Mouse (Mus musculus) neural tube, embryonic 13.5 days (tissue): ENCODE results near the gene Pikfyve. TPM values are rescaled to one million over a fixed set of nuclear protein-coding genes. Genes with fewer than 3 reads are reported as not detected.

Experiments used
- ATAC-seq: fragments of 200-750 bp; cut with Nextera tagmentation; 2 replicates; pipeline ENCODE4 v1.8.0; 2017; ENCODE audit warnings: low read depth, mild to moderate bottlenecking, moderate TSS enrichment, moderate library complexity
- H3K27ac ChIP-seq: fragments of 300-500 bp; sonication (generic); replicated peaks from 2 replicates; pipeline ENCODE4 v1.5.1; 2015; ENCODE audit warnings: moderate library complexity, mild to moderate bottlenecking, inconsistent platforms
- H3K27me3 ChIP-seq: fragments of 300-500 bp; sonication (generic); 2 replicates; pipeline ENCODE4 v1.6.1; 2015; ENCODE audit warnings: mild to moderate bottlenecking, inconsistent platforms
- H3K36me3 ChIP-seq: fragments of 300-500 bp; sonication (generic); 2 replicates; pipeline ENCODE4 v1.6.1; 2015; ENCODE audit warnings: mild to moderate bottlenecking, inconsistent platforms
- H3K4me1 ChIP-seq: fragments of 300-500 bp; sonication (generic); replicated peaks from 2 replicates; pipeline ENCODE4 v1.6.1; 2015; ENCODE audit warnings: inconsistent platforms
- H3K4me2 ChIP-seq: fragments of 300-500 bp; sonication (generic); 2 replicates; pipeline ENCODE4 v1.6.1; 2015; ENCODE audit warnings: inconsistent platforms, mild to moderate bottlenecking, moderate library complexity
- H3K4me3 ChIP-seq: fragments of 300-500 bp; sonication (generic); 2 replicates; pipeline ENCODE4 v1.5.1; 2015; ENCODE audit warnings: mild to moderate bottlenecking, inconsistent platforms
- H3K9ac ChIP-seq: fragments of 300-500 bp; sonication (generic); 2 replicates; pipeline ENCODE4 v1.6.1; 2015; ENCODE audit warnings: moderate library complexity, mild to moderate bottlenecking, inconsistent platforms
- H3K9me3 ChIP-seq: fragments of 300-500 bp; sonication (generic); 2 replicates; pipeline ENCODE4 v1.6.1; 2016; ENCODE audit warnings: inconsistent platforms
- WGBS: fragments of 180-500 bp; shearing (Covaris S2); methylation state at CpG from one replicate; pipeline ENCODE4 v1.1.7; 2015; 5-methylcytosine and 5-hydroxymethylcytosine counted together
- polyA plus RNA-seq: library from polyadenylated mRNA; unstranded; fragments of >200 nt; fragmentation: Nextera tagmentation; extraction: Ambion mirVana; gene quantifications from 2 replicates; pipeline ENCODE4 v1.2.1, GENCODE M21; 2015

Pikfyve gene
- 10.6 and 11.4 TPM in 2 replicates for polyA plus RNA-seq

DNA sequence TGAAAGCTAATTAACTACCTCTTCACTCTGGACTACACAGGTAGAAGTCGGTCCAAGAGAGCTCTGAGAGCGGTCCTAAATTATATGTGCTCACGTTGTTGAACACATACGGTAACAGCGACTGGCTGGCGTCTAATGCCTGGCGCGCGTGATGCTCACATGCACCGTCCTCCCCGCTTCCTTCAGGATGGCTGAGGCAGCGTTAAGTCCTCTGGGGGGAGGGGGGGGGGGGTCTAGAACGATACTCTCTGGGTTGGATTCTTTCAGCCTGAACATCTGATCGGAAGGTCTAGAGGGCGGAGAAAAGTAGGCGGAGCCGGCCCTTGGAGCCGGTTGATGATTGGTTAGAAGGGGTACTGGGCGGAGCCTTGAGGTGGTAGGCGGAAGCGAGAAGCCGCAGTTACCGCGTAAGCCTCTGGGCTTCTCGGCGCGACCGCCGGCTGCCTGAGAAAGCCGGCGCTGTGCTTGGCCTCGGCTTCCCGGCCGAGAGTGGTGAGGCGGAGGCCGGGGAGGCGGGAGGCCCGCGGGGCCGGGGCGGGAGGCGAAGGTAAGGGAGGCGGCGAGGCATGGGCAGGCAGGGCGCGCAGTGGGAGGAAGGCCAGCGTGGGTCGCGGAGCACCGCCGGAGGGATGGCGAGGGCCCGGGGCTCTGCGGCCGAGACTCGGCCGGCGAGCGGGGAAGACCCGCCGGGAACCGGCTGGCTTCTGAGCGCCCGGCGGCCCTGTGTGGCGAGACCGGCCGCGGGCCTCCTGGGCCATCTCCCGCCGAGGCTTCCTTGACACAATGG lies at the start of gene Pikfyve, which contains the start of gene Idh1:
TSS of gene Pikfyve (plus strand) at position 397 of the 787 bp plus-strand sequence.
TSS of gene Idh1 (minus strand) at position 214 of the 787 bp plus-strand sequence.
- no peaks in the 10 kb centered on the region for H3K36me3 ChIP-seq
- peak within 1 kb of the TSS; percentile 91 for H3K27ac ChIP-seq
- H3K9me3 ChIP-seq = no peaks in the 10 kb centered on the region
- peaks cover 25% of the 10 kb centered on the region for H3K4me1 ChIP-seq
- H3K4me2 ChIP-seq = peak within 1 kb of the TSS; percentile 91
- peak; percentile 99 for ATAC-seq
- no peaks in the 10 kb centered on the region for H3K27me3 ChIP-seq
- under 1% methylated on average over 69 of the region's 71 CpGs for WGBS
- peak within 1 kb of the TSS; percentile 94 for H3K4me3 ChIP-seq
- peak within 1 kb of the TSS; percentile 89 for H3K9ac ChIP-seq

DNA sequence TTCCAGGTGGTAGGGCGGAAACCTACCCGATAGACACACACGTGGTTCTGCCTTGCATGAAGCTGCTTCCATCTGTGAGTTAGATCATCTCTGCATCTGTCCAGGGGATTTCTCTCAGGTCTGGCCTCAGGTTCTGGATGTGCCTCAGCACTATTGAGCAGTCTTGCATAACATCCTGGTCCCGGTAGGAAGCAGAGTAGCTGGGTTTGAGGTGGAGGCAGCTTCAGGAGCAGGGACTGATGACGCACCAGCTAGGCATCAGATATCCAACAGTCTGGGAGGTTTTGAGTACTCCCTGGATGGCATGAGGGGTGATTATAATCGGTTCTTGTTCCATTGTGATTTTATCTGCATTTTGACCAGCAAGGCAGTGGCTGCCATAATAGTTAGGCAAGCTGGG lies 48.9 kb upstream of the Pikfyve start:
- WGBS = 87% methylated on average over 6 of the region's 6 CpGs
- Histone ChIP-seq H3K27ac (no peak overlapping the region), H3K36me3 (no peaks in the 10 kb centered on the region), H3K4me2 (no peak overlapping the region), H3K4me3 (no peak overlapping the region), H3K4me1 (no peaks in the 10 kb centered on the region), H3K9ac (no peak overlapping the region), H3K9me3 (no peaks in the 10 kb centered on the region; the same call in 1 of the 2 replicates), H3K27me3 (no peaks in the 10 kb centered on the region)
- no peak for ATAC-seq

DNA sequence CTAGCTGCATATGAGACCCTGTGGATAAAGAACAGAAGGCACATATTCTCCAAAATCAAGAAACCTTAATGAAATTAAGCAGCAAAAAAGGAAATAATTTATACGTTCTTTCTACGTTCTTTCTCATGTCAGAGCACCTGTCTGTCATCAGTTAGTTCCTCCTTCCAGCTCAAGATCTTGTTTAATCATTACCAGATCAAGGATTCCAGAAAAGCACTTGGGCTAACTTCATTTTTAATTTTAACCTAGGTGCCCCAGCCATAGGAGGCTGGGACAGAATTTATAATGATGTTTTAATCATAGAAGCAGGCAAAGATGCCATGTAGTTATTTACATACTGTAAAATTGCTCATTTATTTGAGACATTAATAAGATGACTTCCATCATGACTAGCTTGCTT lies 41.7 kb upstream of the Pikfyve start:
- Histone ChIP-seq H3K4me1 (no peaks in the 10 kb centered on the region), H3K27ac (no peak overlapping the region), H3K4me3 (no peak overlapping the region), H3K9ac (no peak overlapping the region), H3K4me2 (no peak overlapping the region), H3K9me3 (no peaks in the 10 kb centered on the region; the same call in 1 of the 2 replicates), H3K27me3 (no peaks in the 10 kb centered on the region), H3K36me3 (no peaks in the 10 kb centered on the region)
- WGBS = 92% methylated on average over 2 of the region's 2 CpGs
- no peak for ATAC-seq

DNA sequence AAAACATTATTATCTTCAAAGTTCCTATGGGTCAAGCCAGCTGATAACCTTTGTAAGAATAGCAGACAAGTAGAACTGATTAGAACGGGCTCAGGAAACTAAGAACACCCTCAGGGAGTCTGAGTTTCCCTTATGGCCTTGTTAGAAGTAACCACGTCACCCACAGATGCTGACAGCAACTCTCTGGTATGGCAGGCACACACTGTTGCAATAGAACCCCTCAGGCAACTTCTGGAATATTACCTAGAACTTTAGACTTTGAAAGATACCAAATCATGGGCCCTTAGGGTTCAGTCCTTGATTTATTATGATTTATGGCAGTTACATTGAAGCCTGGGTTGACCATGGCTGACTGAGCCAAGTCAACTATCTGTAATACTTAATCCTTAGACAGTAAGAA lies 39.9 kb upstream of the Pikfyve start:
- no peaks in the 10 kb centered on the region; the same call in 1 of the 2 replicates for H3K9me3 ChIP-seq
- no peaks in the 10 kb centered on the region for H3K36me3 ChIP-seq
- no peaks in the 10 kb centered on the region for H3K4me1 ChIP-seq
- 68% methylated on average over 2 of the region's 2 CpGs for WGBS
- no peaks in the 10 kb centered on the region for H3K27me3 ChIP-seq
- no peak overlapping the region for H3K27ac ChIP-seq
- H3K4me2 ChIP-seq = no peak overlapping the region
- no peak overlapping the region for H3K9ac ChIP-seq
- ATAC-seq = no peak
- H3K4me3 ChIP-seq = no peak overlapping the region

DNA sequence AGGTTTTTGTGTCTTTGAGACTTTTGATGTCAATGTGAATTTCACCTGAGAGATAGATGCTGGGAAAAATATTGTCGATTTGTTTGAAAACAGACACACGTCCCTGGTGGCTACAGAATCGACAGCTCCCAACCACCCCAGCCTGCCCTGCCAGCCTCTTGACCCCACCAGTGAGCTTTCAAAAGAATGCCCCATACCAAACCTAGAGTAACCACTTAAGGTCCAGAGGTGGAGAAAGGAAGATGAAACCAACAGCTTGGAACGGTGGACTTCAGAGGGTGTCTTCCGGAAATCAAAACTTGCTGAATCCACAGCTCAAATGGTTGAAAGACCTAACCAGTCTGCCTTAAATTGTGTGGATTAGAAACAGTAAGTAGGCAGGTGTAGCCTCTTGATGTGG lies 39.2 kb upstream of the Pikfyve start:
- H3K9ac ChIP-seq = no peak overlapping the region
- no peaks in the 10 kb centered on the region for H3K27me3 ChIP-seq
- no peaks in the 10 kb centered on the region for H3K4me1 ChIP-seq
- no peaks in the 10 kb centered on the region for H3K36me3 ChIP-seq
- no peak overlapping the region for H3K4me2 ChIP-seq
- no peak for ATAC-seq
- H3K4me3 ChIP-seq = no peak overlapping the region
- H3K27ac ChIP-seq = no peak overlapping the region
- WGBS = 95% methylated on average over 5 of the region's 5 CpGs
- H3K9me3 ChIP-seq = no peaks in the 10 kb centered on the region

DNA sequence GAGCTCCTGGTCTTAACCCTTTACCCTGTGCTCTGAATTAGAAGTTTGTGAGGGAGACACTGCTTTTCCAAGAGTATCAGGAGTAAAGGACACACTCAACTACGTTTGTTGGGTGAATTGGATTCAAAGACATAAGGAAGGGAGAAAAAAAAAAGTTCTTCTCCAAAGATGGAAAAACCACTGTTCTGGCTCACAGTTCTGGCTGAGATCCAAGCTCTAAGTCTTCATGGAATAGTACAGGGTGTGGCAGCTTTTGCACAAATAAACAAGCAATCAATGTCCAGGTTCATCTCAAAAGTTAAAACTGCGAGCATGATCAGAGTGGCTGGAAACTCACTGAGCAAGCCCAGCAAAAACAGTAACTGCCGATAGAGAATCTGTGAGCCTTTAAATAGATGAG lies 38.5 kb upstream of the Pikfyve start:
- Histone ChIP-seq H3K9me3 (no peaks in the 10 kb centered on the region), H3K27ac (no peak overlapping the region), H3K4me2 (no peak overlapping the region), H3K36me3 (no peaks in the 10 kb centered on the region), H3K4me3 (no peak overlapping the region), H3K27me3 (no peaks in the 10 kb centered on the region), H3K9ac (no peak overlapping the region), H3K4me1 (no peaks in the 10 kb centered on the region)
- no peak for ATAC-seq
- WGBS = 78% methylated on average over 3 of the region's 3 CpGs

DNA sequence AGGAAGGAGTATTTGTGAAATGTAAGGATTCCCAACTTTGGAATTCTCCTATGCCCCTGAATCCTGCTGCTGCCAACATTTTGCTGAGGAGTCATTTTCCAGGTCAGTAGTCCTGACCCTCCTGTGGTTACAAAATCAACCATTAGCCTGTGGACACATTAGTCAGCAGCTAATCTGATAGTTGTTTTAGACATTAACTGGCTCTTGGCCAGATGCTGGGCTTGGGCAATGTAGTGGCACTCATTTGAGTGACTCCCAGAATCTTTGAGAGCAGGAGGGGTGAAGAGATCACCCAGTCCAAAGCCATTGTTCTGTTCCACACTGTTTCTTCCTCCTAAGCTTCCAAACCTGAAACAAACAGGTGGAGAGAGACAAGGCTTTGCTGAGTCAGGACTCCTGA lies 31.7 kb upstream of the Pikfyve start:
- no peaks in the 10 kb centered on the region for H3K4me1 ChIP-seq
- H3K9ac ChIP-seq = no peak overlapping the region
- no peak overlapping the region for H3K4me3 ChIP-seq
- no peaks in the 10 kb centered on the region for H3K9me3 ChIP-seq
- H3K4me2 ChIP-seq = no peak overlapping the region
- no peak for ATAC-seq
- H3K36me3 ChIP-seq = peaks cover 28% of the 10 kb centered on the region
- no peaks in the 10 kb centered on the region for H3K27me3 ChIP-seq
- H3K27ac ChIP-seq = no peak overlapping the region

DNA sequence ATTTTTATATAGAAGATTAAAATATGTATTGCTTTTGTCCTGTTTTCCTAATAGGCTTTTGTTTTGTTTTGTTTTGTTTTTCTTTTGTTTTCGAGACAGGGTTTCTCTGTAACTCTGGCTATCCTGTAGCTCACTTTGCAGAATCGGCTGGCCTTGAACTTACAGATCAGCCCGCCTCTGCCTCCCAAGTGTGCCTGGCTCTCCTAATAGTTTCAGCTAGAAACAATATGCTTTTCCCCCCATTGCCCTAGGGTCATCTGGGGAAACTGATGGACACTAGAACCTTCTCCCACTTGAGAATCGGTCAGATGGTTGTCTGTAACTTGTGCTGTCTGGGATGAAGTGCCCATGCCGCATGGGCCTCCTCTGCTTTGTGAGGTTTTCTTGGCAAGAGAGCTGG lies 30.4 kb upstream of the Pikfyve start:
- Histone ChIP-seq H3K4me2 (no peak overlapping the region), H3K27me3 (no peaks in the 10 kb centered on the region), H3K4me1 (no peaks in the 10 kb centered on the region), H3K9me3 (no peaks in the 10 kb centered on the region), H3K27ac (no peak overlapping the region), H3K36me3 (peaks cover 41% of the 10 kb centered on the region), H3K9ac (no peak overlapping the region), H3K4me3 (no peak overlapping the region)
- ATAC-seq = no peak
- WGBS = 94% methylated on average over 5 of the region's 5 CpGs

DNA sequence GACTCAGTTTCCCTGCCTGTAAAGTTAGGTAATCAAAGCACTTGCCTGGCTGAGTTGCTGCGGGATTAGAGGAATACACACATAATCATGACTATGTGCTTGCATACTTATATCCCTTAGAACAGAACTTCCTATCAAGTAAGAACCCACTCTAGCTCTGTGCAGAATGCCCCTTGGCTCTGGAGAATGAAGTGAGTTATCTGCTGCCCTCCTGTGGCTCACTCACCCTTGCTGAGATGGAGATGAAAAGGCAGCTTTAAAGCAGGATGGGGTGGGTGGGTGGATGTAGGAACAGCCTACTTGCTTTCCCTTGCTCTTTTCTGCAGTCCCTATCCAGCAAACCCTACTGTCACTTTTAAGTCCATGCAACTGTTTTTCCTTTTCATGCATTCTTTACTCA lies 24.3 kb upstream of the Pikfyve start:
- no peak overlapping the region for H3K27ac ChIP-seq
- no peak overlapping the region for H3K9ac ChIP-seq
- no peaks in the 10 kb centered on the region for H3K27me3 ChIP-seq
- H3K4me3 ChIP-seq = no peak overlapping the region
- H3K9me3 ChIP-seq = no peaks in the 10 kb centered on the region
- WGBS = 97% methylated on average over 1 of the region's 1 CpGs
- no peak overlapping the region for H3K4me2 ChIP-seq
- no peak for ATAC-seq
- peaks cover 92% of the 10 kb centered on the region for H3K36me3 ChIP-seq
- H3K4me1 ChIP-seq = no peaks in the 10 kb centered on the region

DNA sequence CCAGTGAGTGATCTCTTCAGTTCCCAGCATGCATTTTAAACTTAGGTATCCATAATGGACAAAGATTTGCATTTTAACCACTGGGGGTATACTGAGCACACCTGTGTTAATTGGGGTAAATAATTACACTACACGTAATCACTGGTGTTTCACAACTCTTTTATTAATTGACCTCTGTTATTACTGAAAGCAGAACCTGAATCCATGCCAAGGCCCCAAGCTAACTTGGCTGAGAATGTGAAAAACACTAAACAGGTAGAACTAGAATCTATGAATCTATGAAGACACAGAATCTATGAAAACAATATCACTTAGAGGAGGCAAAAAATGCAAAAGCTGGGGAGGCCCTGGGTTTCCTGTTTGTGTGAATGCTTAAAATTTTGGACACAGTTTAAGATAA lies 19.0 kb upstream of the Pikfyve start:
- H3K4me2 ChIP-seq = no peak overlapping the region
- no peak for ATAC-seq
- H3K36me3 ChIP-seq = peaks cover 96% of the 10 kb centered on the region
- H3K4me1 ChIP-seq = peaks cover 5% of the 10 kb centered on the region
- no peak overlapping the region for H3K27ac ChIP-seq
- no peaks in the 10 kb centered on the region for H3K9me3 ChIP-seq
- 82% methylated on average over 1 of the region's 1 CpGs for WGBS
- H3K9ac ChIP-seq = no peak overlapping the region
- no peaks in the 10 kb centered on the region for H3K27me3 ChIP-seq
- no peak overlapping the region for H3K4me3 ChIP-seq

DNA sequence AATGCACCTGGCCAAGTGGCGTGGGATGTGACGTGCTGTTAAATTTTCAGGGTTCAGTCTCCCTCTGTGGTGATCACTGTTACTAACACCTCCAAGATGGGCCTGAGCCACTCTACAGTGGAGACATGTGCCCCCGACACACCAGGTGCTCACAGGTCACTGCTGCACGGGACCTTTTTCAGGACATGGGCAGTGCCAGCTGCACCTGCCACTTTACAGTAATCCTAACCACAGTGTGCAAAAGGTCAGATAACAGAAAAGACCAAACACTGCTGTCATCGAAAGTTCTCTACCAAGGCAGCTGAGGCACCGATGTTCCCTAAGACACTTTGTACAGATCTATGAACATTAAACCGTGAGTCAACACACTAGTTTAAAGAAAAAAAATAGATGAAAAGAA lies 16.9 kb upstream of the Pikfyve start:
- Histone ChIP-seq H3K4me2 (no peak overlapping the region), H3K27me3 (no peaks in the 10 kb centered on the region), H3K9ac (no peak overlapping the region), H3K27ac (no peak overlapping the region), H3K4me1 (peaks cover 14% of the 10 kb centered on the region), H3K9me3 (no peaks in the 10 kb centered on the region), H3K36me3 (peaks cover 93% of the 10 kb centered on the region), H3K4me3 (no peak overlapping the region)
- 96% methylated on average over 7 of the region's 7 CpGs for WGBS
- no peak for ATAC-seq

DNA sequence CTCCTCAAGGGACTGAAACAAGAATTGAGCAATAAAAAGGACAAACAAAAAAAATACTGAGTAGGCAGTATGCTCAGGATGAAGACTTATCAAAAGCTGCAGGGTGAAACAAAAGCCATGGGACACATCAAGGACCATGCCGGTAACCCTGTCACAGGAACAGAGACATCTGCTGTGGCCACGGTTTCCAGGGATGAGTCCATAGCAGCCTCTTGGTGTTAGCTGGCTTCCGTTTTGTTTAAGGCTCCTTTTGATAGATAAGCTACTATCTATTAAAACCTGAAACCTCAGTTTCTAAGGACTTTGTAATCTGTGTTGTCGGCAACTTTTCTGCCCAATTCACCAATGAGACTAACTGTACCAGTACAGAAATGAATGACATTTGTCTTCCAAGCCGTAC lies 16.5 kb upstream of the Pikfyve start:
- ATAC-seq = no peak
- peaks cover 14% of the 10 kb centered on the region for H3K4me1 ChIP-seq
- H3K9me3 ChIP-seq = no peaks in the 10 kb centered on the region
- no peak overlapping the region for H3K4me2 ChIP-seq
- peaks cover 92% of the 10 kb centered on the region for H3K36me3 ChIP-seq
- WGBS = 93% methylated on average over 5 of the region's 5 CpGs
- H3K4me3 ChIP-seq = no peak overlapping the region
- H3K9ac ChIP-seq = no peak overlapping the region
- H3K27ac ChIP-seq = no peak overlapping the region
- no peaks in the 10 kb centered on the region for H3K27me3 ChIP-seq

DNA sequence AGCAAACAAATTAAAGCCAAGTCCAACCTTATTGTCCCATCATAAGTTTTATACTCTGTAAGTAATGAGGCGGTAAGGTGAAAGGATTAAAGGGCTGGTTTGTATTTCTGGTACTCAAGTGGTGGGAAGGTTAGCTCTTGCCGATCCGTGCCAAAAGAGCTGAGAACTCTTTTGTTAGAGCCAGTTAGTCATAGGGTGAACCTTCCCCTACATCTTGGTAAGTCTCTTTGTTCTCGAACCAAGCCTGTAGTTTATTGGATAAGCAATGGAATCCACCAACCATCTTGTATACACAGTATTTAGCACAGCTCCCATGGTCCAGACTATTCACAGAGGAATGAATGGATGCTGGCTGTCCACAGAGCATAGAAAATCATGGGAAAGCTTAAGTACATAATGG lies 14.9 kb upstream of the Pikfyve start:
- Histone ChIP-seq H3K27me3 (no peaks in the 10 kb centered on the region), H3K4me3 (no peak overlapping the region), H3K36me3 (peaks cover 76% of the 10 kb centered on the region), H3K9me3 (no peaks in the 10 kb centered on the region), H3K27ac (no peak overlapping the region), H3K4me2 (no peak overlapping the region), H3K9ac (no peak overlapping the region), H3K4me1 (peaks cover 27% of the 10 kb centered on the region)
- no peak for ATAC-seq
- WGBS = 75% methylated on average over 4 of the region's 4 CpGs
